Mouse (Mus musculus) testis, adult 2 months (tissue): Measurements from ENCODE around the gene Mtus2.

Experiments used
- CTCF ChIP-seq: fragments of 200-500 bp; IDR thresholded peaks from 2 replicates; pipeline ENCODE4 v1.5.1; 2012; ENCODE audit warnings: low read depth, mild to moderate bottlenecking, inconsistent platforms, low read length, moderate library complexity; ENCODE audit not compliant: control insufficient read depth, insufficient read depth, insufficient replicate concordance
- POLR2A ChIP-seq: fragments of 200-500 bp; IDR thresholded peaks from 2 replicates; pipeline ENCODE4 v1.6.1; 2012; ENCODE audit warnings: low read depth, mild to moderate bottlenecking, inconsistent platforms, low read length, moderate library complexity; ENCODE audit not compliant: control insufficient read depth

GRCm38 (mm10) chr5:148107890-148108289, 150.8 kb downstream of the Mtus2 start:
- TF ChIP-seq POLR2A (no peak), CTCF (no peak)
